Mouse (Mus musculus) liver, embryonic 13.5 days (tissue): ENCODE data around the gene Pappa2. TPM values are rescaled to one million over a fixed set of nuclear protein-coding genes. Genes with fewer than 3 reads are reported as not detected.

Source experiments
- ATAC-seq: fragments of 200-750 bp; cut with Nextera tagmentation; 2 replicates; pipeline ENCODE4 v1.8.0; 2017; ENCODE audit warnings: low read depth, mild to moderate bottlenecking, moderate number of reproducible peaks, moderate library complexity
- DNase-seq: peaks from one replicate; pipeline ENCODE4 v3.0.0; 2022
- H3K27ac ChIP-seq: fragments of 300-500 bp; sonication (generic); 2 replicates; pipeline ENCODE4 v1.5.1; 2015; ENCODE audit warnings: moderate library complexity, mild to moderate bottlenecking, inconsistent platforms
- H3K27me3 ChIP-seq: fragments of 300-500 bp; sonication (generic); 2 replicates; pipeline ENCODE4 v1.6.1; 2015; ENCODE audit warnings: mild to moderate bottlenecking, inconsistent platforms
- H3K36me3 ChIP-seq: fragments of 300-500 bp; sonication (generic); 2 replicates; pipeline ENCODE4 v1.6.1; 2015; ENCODE audit warnings: mild to moderate bottlenecking, inconsistent platforms
- H3K4me1 ChIP-seq: fragments of 300-500 bp; sonication (generic); replicated peaks from 2 replicates; pipeline ENCODE4 v1.6.1; 2015; ENCODE audit warnings: inconsistent platforms
- H3K4me2 ChIP-seq: fragments of 300-500 bp; sonication (generic); 2 replicates; pipeline ENCODE4 v1.6.1; 2015; ENCODE audit warnings: inconsistent platforms, mild to moderate bottlenecking, moderate library complexity
- H3K4me3 ChIP-seq: fragments of 300-500 bp; sonication (generic); replicated peaks from 2 replicates; pipeline ENCODE4 v1.5.1; 2015; ENCODE audit warnings: mild to moderate bottlenecking, inconsistent platforms
- H3K9ac ChIP-seq: fragments of 300-500 bp; sonication (generic); 2 replicates; pipeline ENCODE4 v1.6.1; 2015; ENCODE audit warnings: mild to moderate bottlenecking, inconsistent platforms
- H3K9me3 ChIP-seq: fragments of 300-500 bp; sonication (generic); replicated peaks from 2 replicates; pipeline ENCODE4 v1.6.1; 2016; ENCODE audit warnings: inconsistent platforms
- WGBS: fragments of 180-500 bp; shearing (Covaris S2); methylation state at CpG from one replicate; pipeline ENCODE4 v1.1.7; 2015; ENCODE audit not compliant: insufficient replicate concordance; 5-methylcytosine and 5-hydroxymethylcytosine counted together
- polyA plus RNA-seq: library from polyadenylated mRNA; unstranded; fragments of >200 nt; fragmentation: Nextera tagmentation; extraction: Ambion mirVana; gene quantifications from 2 replicates; pipeline ENCODE4 v1.2.1, GENCODE M21; 2015

Gene Pappa2
- polyA plus RNA-seq, 1 experiment from 2014 or later: 0.02 TPM

DNA sequence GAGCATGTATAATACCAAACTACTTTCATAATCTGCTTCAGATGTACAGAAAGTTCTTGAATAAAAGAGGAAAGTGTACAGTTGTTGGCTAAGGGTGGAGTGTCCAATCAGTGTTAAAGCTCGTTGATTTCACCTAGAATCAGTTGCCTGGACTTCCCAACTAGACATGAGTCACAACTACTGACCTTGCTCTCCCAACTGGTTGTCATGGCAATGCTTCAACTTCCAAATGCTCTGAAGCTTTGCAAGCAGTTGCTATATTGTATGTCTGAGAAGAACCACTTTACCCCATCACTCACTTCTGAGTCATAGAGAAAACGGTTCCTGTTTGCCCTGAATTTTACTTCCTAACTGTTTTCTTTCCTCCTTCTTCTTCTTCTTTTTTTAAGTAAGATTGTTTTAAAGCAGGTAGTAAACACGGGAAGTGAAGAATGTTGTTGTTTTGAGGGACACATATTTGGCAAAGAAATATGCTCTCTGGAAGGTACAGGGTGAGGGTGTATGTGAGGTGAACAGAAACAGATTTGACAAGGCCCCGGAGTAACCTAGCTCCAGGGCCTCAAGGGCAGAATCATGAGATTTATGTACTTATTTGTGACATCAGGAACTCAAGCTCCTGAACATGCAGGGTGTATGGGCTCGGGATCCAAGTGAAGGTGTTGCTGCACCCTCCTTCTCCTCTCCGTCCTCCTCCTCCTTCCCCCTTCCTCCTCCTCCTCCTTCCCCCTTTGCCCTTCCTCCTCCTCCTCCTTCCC is 32.1 kb downstream of the Pappa2 start:
- DNase-seq: no peak
- no peak overlapping the region for H3K9ac ChIP-seq
- H3K4me3 ChIP-seq: no peak overlapping the region
- no peak overlapping the region for H3K27ac ChIP-seq
- no peak for ATAC-seq
- no peaks in the 10 kb centered on the region for H3K9me3 ChIP-seq
- WGBS: 48% methylated on average over 6 of the region's 6 CpGs
- H3K27me3 ChIP-seq: no peaks in the 10 kb centered on the region
- H3K36me3 ChIP-seq: no peaks in the 10 kb centered on the region
- no peak overlapping the region for H3K4me2 ChIP-seq
- H3K4me1 ChIP-seq: no peaks in the 10 kb centered on the region

DNA sequence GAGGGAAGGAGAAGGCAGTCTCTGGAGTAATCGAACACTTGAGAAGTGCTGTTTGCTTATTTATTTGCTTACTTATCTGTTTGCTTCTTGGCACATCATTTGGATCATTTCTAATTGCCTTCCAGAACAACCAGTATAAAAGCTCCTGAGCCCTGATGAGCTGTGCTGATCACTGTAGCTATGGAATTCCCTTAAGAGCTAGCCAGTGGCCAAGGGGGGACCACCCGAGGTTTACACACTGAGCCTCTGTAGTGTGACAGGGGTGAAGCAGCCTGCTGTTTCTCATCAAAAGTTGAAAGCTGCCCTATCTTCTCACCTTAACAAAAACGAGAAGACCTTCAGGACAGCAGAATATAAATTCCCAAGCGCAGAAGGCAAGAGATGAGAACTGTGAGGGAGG is 35.4 kb downstream of the Pappa2 start:
- Histone ChIP-seq H3K27me3 (no peaks in the 10 kb centered on the region), H3K36me3 (no peaks in the 10 kb centered on the region), H3K9ac (no peak overlapping the region), H3K4me2 (no peak overlapping the region), H3K4me3 (no peak overlapping the region), H3K27ac (no peak overlapping the region), H3K4me1 (no peaks in the 10 kb centered on the region), H3K9me3 (no peaks in the 10 kb centered on the region)
- WGBS: 52% methylated on average over 4 of the region's 4 CpGs
- ATAC-seq (no peak), DNase-seq (no peak)

DNA sequence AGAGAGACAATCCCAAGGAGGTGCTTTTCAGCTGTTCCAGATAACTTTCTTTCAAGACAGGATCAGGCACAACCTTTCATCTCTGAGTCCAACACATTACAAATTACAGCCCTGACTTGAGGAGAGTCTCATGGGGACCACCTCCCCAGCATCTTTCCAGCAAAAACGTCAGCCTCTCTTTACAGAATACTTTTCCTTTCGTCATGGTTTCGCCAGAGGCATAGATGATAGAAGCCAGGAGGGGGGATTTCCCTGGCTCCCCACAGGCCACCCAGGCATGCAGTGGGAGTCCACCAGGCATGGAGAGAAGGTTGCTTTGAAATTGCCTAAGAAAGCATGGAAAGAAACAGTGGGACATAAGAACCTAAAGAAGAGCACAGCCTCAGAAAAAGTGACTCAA is 37.4 kb downstream of the Pappa2 start:
- H3K4me1 ChIP-seq: no peaks in the 10 kb centered on the region
- 61% methylated on average over 3 of the region's 3 CpGs for WGBS
- H3K36me3 ChIP-seq: no peaks in the 10 kb centered on the region
- H3K27me3 ChIP-seq: no peaks in the 10 kb centered on the region
- no peaks in the 10 kb centered on the region for H3K9me3 ChIP-seq
- H3K9ac ChIP-seq: no peak overlapping the region
- no peak overlapping the region for H3K27ac ChIP-seq
- ATAC-seq: no peak
- no peak for DNase-seq
- H3K4me3 ChIP-seq: no peak overlapping the region
- H3K4me2 ChIP-seq: no peak overlapping the region

DNA sequence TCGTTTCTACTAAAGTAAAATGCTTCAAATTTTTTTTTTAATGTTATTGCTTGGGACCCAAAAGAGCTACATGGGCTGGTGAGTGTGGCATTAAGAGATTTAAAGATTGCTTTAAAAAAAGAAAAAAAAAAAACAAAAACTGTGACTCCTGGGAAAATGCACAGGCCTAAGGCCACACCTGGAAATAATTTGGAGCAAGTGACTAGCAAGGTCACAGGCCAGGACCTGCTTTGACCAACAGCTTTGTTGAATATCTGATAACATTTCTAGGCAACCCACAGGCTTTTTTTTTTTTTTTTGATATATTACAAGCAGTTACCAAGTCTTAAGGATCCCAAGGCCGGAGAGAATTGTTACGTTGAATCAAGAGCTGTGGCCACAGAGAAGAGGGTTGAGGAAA is 39.3 kb downstream of the Pappa2 start:
- H3K27me3 ChIP-seq: no peaks in the 10 kb centered on the region
- no peak for ATAC-seq

DNA sequence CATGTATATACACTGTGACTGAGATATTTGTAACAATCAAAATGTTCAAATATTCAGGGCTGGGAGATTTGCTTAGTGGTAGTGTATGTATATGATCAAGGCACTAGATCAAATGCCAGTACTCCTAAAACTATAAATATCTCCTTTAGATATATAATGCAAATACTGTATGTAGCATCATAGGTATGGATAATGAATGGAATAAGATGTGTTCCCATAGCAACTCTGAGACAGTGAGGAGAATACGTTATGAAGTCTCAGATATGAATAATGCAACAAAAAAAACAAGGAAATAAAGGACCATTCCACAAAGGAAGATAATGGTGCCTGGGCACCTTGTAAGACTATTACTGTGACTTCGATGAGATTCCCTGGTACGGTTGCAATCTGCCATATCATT is 45.8 kb downstream of the Pappa2 start:
- Histone ChIP-seq H3K4me3 (no peak overlapping the region), H3K27me3 (no peaks in the 10 kb centered on the region), H3K27ac (no peak overlapping the region), H3K9ac (no peak overlapping the region), H3K9me3 (no peaks in the 10 kb centered on the region), H3K4me2 (no peak overlapping the region), H3K36me3 (no peaks in the 10 kb centered on the region), H3K4me1 (no peaks in the 10 kb centered on the region)
- ATAC-seq: no peak
- WGBS: 62% methylated on average over 3 of the region's 3 CpGs
- no peak for DNase-seq

More for the DNA sequence above, 39.3 kb downstream of the Pappa2 start:
- H3K9me3 ChIP-seq: no peaks in the 10 kb centered on the region
- H3K36me3 ChIP-seq: no peaks in the 10 kb centered on the region
- H3K4me1 ChIP-seq: no peaks in the 10 kb centered on the region
- H3K9ac ChIP-seq: no peak overlapping the region
- no peak overlapping the region for H3K27ac ChIP-seq
- H3K4me3 ChIP-seq: no peak overlapping the region
- 69% methylated on average over 3 of the region's 3 CpGs for WGBS
- no peak overlapping the region for H3K4me2 ChIP-seq
- DNase-seq: no peak

- no peak overlapping the region for H3K4me3 ChIP-seq
- H3K27me3 ChIP-seq: no peaks in the 10 kb centered on the region
- no peak overlapping the region for H3K4me2 ChIP-seq
- H3K36me3 ChIP-seq: no peaks in the 10 kb centered on the region
- ATAC-seq (no peak), DNase-seq (no peak)
- H3K27ac ChIP-seq: no peak overlapping the region
- H3K4me1 ChIP-seq: no peaks in the 10 kb centered on the region
- no peak overlapping the region for H3K9ac ChIP-seq
- H3K9me3 ChIP-seq: no peaks in the 10 kb centered on the region
- 68% methylated on average over 6 of the region's 6 CpGs for WGBS
Measured at GRCm38 (mm10) chr1:158931202-158931827, 49.0 kb downstream of the Pappa2 start.

- Histone ChIP-seq H3K27ac (no peak overlapping the region), H3K9ac (no peak overlapping the region), H3K4me1 (no peaks in the 10 kb centered on the region), H3K27me3 (no peaks in the 10 kb centered on the region), H3K36me3 (no peaks in the 10 kb centered on the region), H3K4me3 (no peak overlapping the region), H3K9me3 (no peaks in the 10 kb centered on the region), H3K4me2 (no peak overlapping the region)
- DNase-seq: no peak
- WGBS: 54% methylated on average over 3 of the region's 3 CpGs
- no peak for ATAC-seq
Measured at GRCm38 (mm10) chr1:158929369-158929768, 50.9 kb downstream of the Pappa2 start.

DNA sequence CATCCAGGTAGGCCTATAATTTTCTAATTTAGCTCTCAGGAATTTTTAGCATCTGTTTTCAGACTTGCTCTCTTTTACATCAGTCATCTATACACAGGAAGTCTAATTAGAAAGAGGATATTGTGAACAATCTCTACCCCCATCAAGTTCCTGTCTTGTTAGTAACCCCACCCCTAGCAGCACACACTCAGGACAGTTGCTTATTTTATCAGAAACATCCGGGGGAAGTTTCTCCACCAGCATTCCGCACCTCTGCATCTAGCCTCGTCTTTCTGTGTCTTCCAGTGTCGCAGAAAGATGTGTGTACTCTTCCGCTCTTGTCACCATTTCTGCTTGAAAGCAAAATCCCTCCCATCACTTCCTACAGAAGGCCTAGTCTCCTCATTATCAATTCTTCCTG is 59.8 kb downstream of the Pappa2 start:
- ATAC-seq (no peak), DNase-seq (no peak)
- Histone ChIP-seq H3K4me1 (no peaks in the 10 kb centered on the region), H3K4me3 (no peak overlapping the region), H3K9me3 (no peaks in the 10 kb centered on the region), H3K27ac (no peak overlapping the region), H3K36me3 (no peaks in the 10 kb centered on the region), H3K27me3 (no peaks in the 10 kb centered on the region), H3K4me2 (no peak overlapping the region), H3K9ac (no peak overlapping the region)
- 50% methylated on average over 5 of the region's 5 CpGs for WGBS

DNA sequence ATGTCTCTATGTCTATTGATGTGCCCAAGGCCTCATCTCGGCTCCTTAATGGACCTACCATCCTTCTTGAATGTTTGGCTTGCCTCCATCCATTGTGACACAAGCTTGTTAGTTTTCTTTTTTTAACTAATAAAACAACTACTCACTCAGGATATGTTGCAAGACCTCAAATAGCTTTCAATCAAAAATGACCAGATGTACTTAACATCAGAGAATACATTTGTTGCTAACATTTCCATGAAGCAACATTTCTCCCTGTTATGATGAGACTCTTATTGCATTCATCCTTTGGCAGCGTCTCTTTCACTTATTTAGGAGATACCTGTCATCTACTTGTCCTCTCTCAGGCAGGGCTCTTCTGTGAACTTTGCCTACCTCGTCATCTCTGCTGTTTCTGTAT is 61.4 kb downstream of the Pappa2 start:
- H3K27ac ChIP-seq: no peak overlapping the region
- no peaks in the 10 kb centered on the region for H3K4me1 ChIP-seq
- DNase-seq (no peak), ATAC-seq (no peak)
- WGBS: 46% methylated on average over 3 of the region's 3 CpGs
- no peaks in the 10 kb centered on the region for H3K27me3 ChIP-seq
- H3K9ac ChIP-seq: no peak overlapping the region
- H3K36me3 ChIP-seq: no peaks in the 10 kb centered on the region
- no peak overlapping the region for H3K4me2 ChIP-seq
- H3K4me3 ChIP-seq: no peak overlapping the region
- no peaks in the 10 kb centered on the region for H3K9me3 ChIP-seq

DNA sequence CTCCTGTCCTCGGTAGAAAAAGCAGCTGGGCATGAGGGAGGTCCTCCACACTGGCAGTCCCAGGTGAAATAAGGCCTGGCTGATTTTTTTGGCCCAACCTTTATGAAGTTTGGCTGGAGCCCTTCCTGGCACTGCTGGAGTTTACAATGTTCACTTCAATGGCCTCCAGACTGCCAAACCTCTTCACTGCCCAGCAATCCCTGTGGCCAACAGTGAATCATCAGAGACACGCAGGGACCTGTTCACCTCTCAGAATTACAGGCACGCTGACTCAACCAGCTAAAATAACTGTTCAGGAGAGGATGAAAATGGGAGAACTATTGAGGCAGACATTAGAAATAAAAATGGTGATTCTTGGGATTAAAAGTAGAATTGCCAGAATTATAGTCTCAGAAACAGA is 63.2 kb downstream of the Pappa2 start:
- Histone ChIP-seq H3K27ac (no peak overlapping the region), H3K9ac (no peak overlapping the region), H3K4me2 (no peak overlapping the region), H3K9me3 (no peaks in the 10 kb centered on the region), H3K4me1 (no peaks in the 10 kb centered on the region), H3K27me3 (no peaks in the 10 kb centered on the region), H3K4me3 (no peak overlapping the region), H3K36me3 (no peaks in the 10 kb centered on the region)
- DNase-seq: no peak
- 64% methylated on average over 3 of the region's 3 CpGs for WGBS
- ATAC-seq: no peak

GRCm38 (mm10) chr1:158915592-158915991 is 64.7 kb downstream of the Pappa2 start:
- DNase-seq (no peak), ATAC-seq (no peak)
- Histone ChIP-seq H3K9me3 (no peaks in the 10 kb centered on the region), H3K36me3 (no peaks in the 10 kb centered on the region), H3K27ac (no peak overlapping the region), H3K4me2 (no peak overlapping the region), H3K4me1 (no peaks in the 10 kb centered on the region), H3K27me3 (no peaks in the 10 kb centered on the region), H3K9ac (no peak overlapping the region), H3K4me3 (no peak overlapping the region)
- 71% methylated on average over 5 of the region's 5 CpGs for whole genome bisulfite sequencing

DNA sequence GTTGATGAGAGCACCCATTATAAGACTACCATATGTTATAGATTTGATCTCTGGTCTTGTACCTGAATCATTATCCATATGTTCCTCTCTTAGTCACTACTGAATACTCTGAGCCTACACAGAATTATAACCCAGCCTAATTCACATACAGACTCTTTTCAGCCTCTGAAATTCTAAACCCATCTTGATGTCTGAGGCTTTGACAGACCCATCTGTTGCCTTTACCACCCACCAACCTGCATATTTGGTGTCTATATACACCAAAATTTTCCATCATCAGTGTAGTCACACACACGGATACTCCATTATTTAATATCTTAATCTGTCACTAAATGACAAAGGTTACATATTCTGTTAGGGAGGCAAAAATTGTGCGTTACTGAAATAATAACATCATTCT is 69.6 kb downstream of the Pappa2 start:
- H3K27ac ChIP-seq: no peak overlapping the region
- H3K4me2 ChIP-seq: no peak overlapping the region
- WGBS: 65% methylated on average over 2 of the region's 2 CpGs
- H3K4me3 ChIP-seq: no peak overlapping the region
- no peaks in the 10 kb centered on the region for H3K4me1 ChIP-seq
- H3K27me3 ChIP-seq: no peaks in the 10 kb centered on the region
- ATAC-seq (no peak), DNase-seq (no peak)
- H3K9ac ChIP-seq: no peak overlapping the region
- H3K9me3 ChIP-seq: no peaks in the 10 kb centered on the region
- H3K36me3 ChIP-seq: no peaks in the 10 kb centered on the region
